Mouse (Mus musculus) lung, embryonic 14.5 days (tissue): Measurements from ENCODE around the gene Nrap. TPM values are rescaled to one million over a fixed set of nuclear protein-coding genes. Genes with fewer than 3 reads are reported as not detected.
A peak's percentile ranks its signal among the peaks of the same experiment; 100 is the strongest.

Experiments used
- ATAC-seq: fragments of 200-750 bp; cut with Nextera tagmentation; 2 replicates; pipeline ENCODE4 v1.8.0; 2017; ENCODE audit warnings: mild to moderate bottlenecking, moderate TSS enrichment, moderate library complexity; ENCODE audit not compliant: insufficient read depth
- DNase-seq: peaks from one replicate; pipeline ENCODE4 v3.0.0-alpha.2; 2015
- H3K27ac ChIP-seq: fragments of 300-500 bp; sonication (generic); 2 replicates; pipeline ENCODE4 v1.5.1; 2014; ENCODE audit warnings: low read depth, mild to moderate bottlenecking, moderate library complexity
- H3K27me3 ChIP-seq: fragments of 300-500 bp; sonication (generic); 2 replicates; pipeline ENCODE4 v1.6.1; 2014; ENCODE audit warnings: low read length, control low read depth; ENCODE audit not compliant: insufficient read depth
- H3K36me3 ChIP-seq: fragments of 300-500 bp; sonication (generic); 2 replicates; pipeline ENCODE4 v1.6.1; 2014; ENCODE audit warnings: control low read depth; ENCODE audit not compliant: insufficient read depth
- H3K4me1 ChIP-seq: fragments of 300-500 bp; sonication (generic); 2 replicates; pipeline ENCODE4 v1.6.1; 2014; ENCODE audit warnings: antibody characterized with exemption, control low read depth; ENCODE audit not compliant: insufficient read depth
- H3K4me2 ChIP-seq: fragments of 300-500 bp; sonication (generic); 2 replicates; pipeline ENCODE4 v1.6.1; 2014; ENCODE audit warnings: mild to moderate bottlenecking
- H3K4me3 ChIP-seq: fragments of 300-500 bp; sonication (generic); 2 replicates; pipeline ENCODE4 v1.5.1; 2014; ENCODE audit warnings: low read depth, low read length
- H3K9ac ChIP-seq: fragments of 300-500 bp; sonication (generic); 2 replicates; pipeline ENCODE4 v1.6.1; 2014
- H3K9me3 ChIP-seq: fragments of 300-500 bp; sonication (generic); 2 replicates; pipeline ENCODE4 v1.6.1; 2016; ENCODE audit warnings: low read depth, low read length, control low read depth
- CTCF ChIP-seq: IDR thresholded peaks from 2 replicates; pipeline ENCODE4 v1.5.1; 2016; ENCODE audit warnings: antibody characterized with exemption, low read depth
- WGBS: fragments of 180-500 bp; shearing (Covaris S2); extraction: QIAGEN DNeasy Blood & Tissue Kit; methylation state at CpG from one replicate; pipeline ENCODE4 v1.1.7; 2014; 5-methylcytosine and 5-hydroxymethylcytosine counted together
- polyA plus RNA-seq: library from polyadenylated mRNA; unstranded; fragments of >200 nt; fragmentation: Nextera tagmentation; extraction: Ambion mirVana; gene quantifications from 2 replicates; pipeline ENCODE4 v1.2.1, GENCODE M21; 2014

The Nrap gene
- polyA plus RNA-seq, 1 experiment from 2014 or later: 0.18 TPM

GRCm38 (mm10) chr19:56289642-56290041, 100.2 kb downstream of the Nrap start:
- H3K4me1 ChIP-seq: no peaks in the 10 kb centered on the region
- WGBS: 83% methylated on average over 8 of the region's 8 CpGs
- ATAC-seq: no peak

GRCm38 (mm10) chr19:56288436-56288835, 101.4 kb downstream of the Nrap start:
- WGBS: 66% methylated on average over 4 of the region's 4 CpGs
- H3K9ac ChIP-seq: no peak overlapping the region
- no peak overlapping the region for H3K4me2 ChIP-seq
- ATAC-seq (no peak), DNase-seq (no peak)
- no peak overlapping the region for H3K4me3 ChIP-seq
- H3K27ac ChIP-seq: no peak overlapping the region
- H3K27me3 ChIP-seq: no peaks in the 10 kb centered on the region
- TF ChIP-seq CTCF: no peak
- H3K36me3 ChIP-seq: no peaks in the 10 kb centered on the region
- no peaks in the 10 kb centered on the region for H3K4me1 ChIP-seq
- H3K9me3 ChIP-seq: no peaks in the 10 kb centered on the region

More at GRCm38 (mm10) chr19:56289642-56290041, 100.2 kb downstream of the Nrap start:
- Histone ChIP-seq H3K27ac (no peak overlapping the region), H3K4me3 (no peak overlapping the region), H3K4me2 (no peak overlapping the region), H3K9me3 (no peaks in the 10 kb centered on the region), H3K36me3 (no peaks in the 10 kb centered on the region), H3K9ac (no peak overlapping the region), H3K27me3 (no peaks in the 10 kb centered on the region)
- DNase-seq: no peak
- TF ChIP-seq CTCF: no peak

- no peak for ATAC-seq
- Histone ChIP-seq H3K4me1 (no peaks in the 10 kb centered on the region), H3K4me3 (no peak overlapping the region), H3K9me3 (no peaks in the 10 kb centered on the region), H3K27me3 (no peaks in the 10 kb centered on the region), H3K9ac (no peak overlapping the region), H3K27ac (no peak overlapping the region), H3K36me3 (no peaks in the 10 kb centered on the region), H3K4me2 (no peak overlapping the region)
- no peak for DNase-seq
- 60% methylated on average over 15 of the region's 15 CpGs for WGBS
- TF ChIP-seq CTCF: no peak
Measured at GRCm38 (mm10) chr19:56287580-56288367, 102.1 kb downstream of the Nrap start.

GRCm38 (mm10) chr19:56286866-56287265, 103.0 kb downstream of the Nrap start, which contains the start of gene Habp2:
Gene Habp2 (plus strand): TSS chr19:56287137.
- no peak for ATAC-seq
- WGBS: 62% methylated on average over 7 of the region's 7 CpGs
- DNase-seq: peak; percentile 28
- Histone ChIP-seq H3K4me1 (no peaks in the 10 kb centered on the region), H3K27ac (no peak within 1 kb of the TSS), H3K9ac (no peak within 1 kb of the TSS), H3K36me3 (no peaks in the 10 kb centered on the region), H3K4me3 (no peak within 1 kb of the TSS), H3K4me2 (no peak within 1 kb of the TSS), H3K27me3 (no peaks in the 10 kb centered on the region), H3K9me3 (no peaks in the 10 kb centered on the region)
- TF ChIP-seq CTCF: no peak

- Histone ChIP-seq H3K27me3 (no peaks in the 10 kb centered on the region), H3K36me3 (no peaks in the 10 kb centered on the region), H3K4me3 (no peak overlapping the region), H3K4me1 (no peaks in the 10 kb centered on the region), H3K4me2 (no peak overlapping the region), H3K27ac (no peak overlapping the region), H3K9me3 (no peaks in the 10 kb centered on the region), H3K9ac (no peak overlapping the region)
- WGBS: 51% methylated on average over 4 of the region's 4 CpGs
- DNase-seq: no peak
- TF ChIP-seq CTCF: no peak
- ATAC-seq: no peak
Measured at GRCm38 (mm10) chr19:56285222-56285621, 104.6 kb downstream of the Nrap start.

- Histone ChIP-seq H3K36me3 (no peaks in the 10 kb centered on the region), H3K4me1 (no peaks in the 10 kb centered on the region), H3K4me3 (no peak overlapping the region), H3K27me3 (no peaks in the 10 kb centered on the region), H3K27ac (no peak overlapping the region), H3K9me3 (no peaks in the 10 kb centered on the region), H3K4me2 (no peak overlapping the region), H3K9ac (no peak overlapping the region)
- ATAC-seq (no peak), DNase-seq (no peak)
- 60% methylated on average over 11 of the region's 11 CpGs for WGBS
- TF ChIP-seq CTCF: no peak
Measured at GRCm38 (mm10) chr19:56278366-56278765, 111.5 kb downstream of the Nrap start.

- Histone ChIP-seq H3K27me3 (no peaks in the 10 kb centered on the region), H3K9me3 (no peaks in the 10 kb centered on the region), H3K4me2 (no peak overlapping the region), H3K36me3 (no peaks in the 10 kb centered on the region), H3K27ac (no peak overlapping the region), H3K9ac (no peak overlapping the region), H3K4me3 (no peak overlapping the region), H3K4me1 (no peaks in the 10 kb centered on the region)
- no peak for DNase-seq
- no peak for ATAC-seq
- TF ChIP-seq CTCF: no peak
- 62% methylated on average over 4 of the region's 4 CpGs for WGBS
Measured at GRCm38 (mm10) chr19:56277951-56278350, 111.9 kb downstream of the Nrap start.
